Mouse (Mus musculus): ENCODE results near the gene Miip. TPM values are rescaled to one million over a fixed set of nuclear protein-coding genes. Genes with fewer than 3 reads are reported as not detected.

Miip gene
- 48.8 and 56.3 TPM in 2 replicates for polyA plus RNA-seq (2011; ENCODE audit: insufficient read depth, insufficient read length, low read depth, missing spikeins)

- H3K27me3 ChIP-seq (ENCODE audit: control insufficient read depth, insufficient read depth, low read length, poor library complexity, severe bottlenecking) = no peaks in the 10 kb centered on the region
- peak within 1 kb of the TSS; percentile 81 for H3K9ac ChIP-seq (ENCODE audit: low read depth, poor library complexity, severe bottlenecking)
- TF ChIP-seq EP300 (IDR thresholded peaks at IDR 0.05; ENCODE audit: insufficient read depth, low read depth, low read length) = no peak
- TF ChIP-seq POLR2A (IDR thresholded peaks at IDR 0.05; ENCODE audit: insufficient read depth, low read length) = peak; percentile 78
- no peaks in the 10 kb centered on the region for H3K9me3 ChIP-seq (replicated peaks; ENCODE audit: control insufficient read depth, insufficient read depth, low read length, poor library complexity, severe bottlenecking)
- peak within 1 kb of the TSS; percentile 98 for H3K4me3 ChIP-seq (ENCODE audit: low read depth, low read length)
- peaks cover 15% of the 10 kb centered on the region for H3K36me3 ChIP-seq (ENCODE audit: control insufficient read depth, insufficient read depth, low read length, poor library complexity, severe bottlenecking)
- H3K27ac ChIP-seq (ENCODE audit: insufficient read depth, low read length) = peak within 1 kb of the TSS; percentile 72; the same call in 1 of the 2 replicates
- no peaks in the 10 kb centered on the region for H3K4me1 ChIP-seq (ENCODE audit: control insufficient read depth, insufficient read depth, low read length)
These were observed at the start of gene Miip, which contains the start of gene Fv1 for GRCm38 (mm10) chr4:147868450-147869031. Gene Miip, minus strand, starts transcription at chr4:147868816. Gene Fv1, plus strand, starts transcription at chr4:147868979.

- no peaks in the 10 kb centered on the region for H3K27me3 ChIP-seq (ENCODE audit: control insufficient read depth, insufficient read depth, low read length, poor library complexity, severe bottlenecking)
- H3K9ac ChIP-seq (ENCODE audit: low read depth, poor library complexity, severe bottlenecking) = no peak overlapping the region
- no peaks in the 10 kb centered on the region for H3K36me3 ChIP-seq (ENCODE audit: control insufficient read depth, insufficient read depth, low read length, poor library complexity, severe bottlenecking)
- H3K4me3 ChIP-seq (ENCODE audit: low read depth, low read length) = no peak overlapping the region
- H3K9me3 ChIP-seq (replicated peaks; ENCODE audit: control insufficient read depth, insufficient read depth, low read length, poor library complexity, severe bottlenecking) = no peaks in the 10 kb centered on the region
- no peak overlapping the region for H3K27ac ChIP-seq (ENCODE audit: insufficient read depth, low read length)
- TF ChIP-seq EP300 (IDR thresholded peaks at IDR 0.05; ENCODE audit: insufficient read depth, low read depth, low read length) (no peak), CTCF (IDR thresholded peaks at IDR 0.05; ENCODE audit: low read depth, low read length) (no peak), POLR2A (IDR thresholded peaks at IDR 0.05; ENCODE audit: insufficient read depth, low read length) (no peak)
- H3K4me1 ChIP-seq (ENCODE audit: control insufficient read depth, insufficient read depth, low read length) = peaks cover 4% of the 10 kb centered on the region
These were observed 40.9 kb upstream of the Miip start for GRCm38 (mm10) chr4:147909486-147909885.

GRCm38 (mm10) chr4:147906230-147906629 lies 37.6 kb upstream of the Miip start:
- Histone ChIP-seq H3K9me3 (replicated peaks; ENCODE audit: control insufficient read depth, insufficient read depth, low read length, poor library complexity, severe bottlenecking) (no peaks in the 10 kb centered on the region), H3K4me1 (ENCODE audit: control insufficient read depth, insufficient read depth, low read length) (peaks cover 4% of the 10 kb centered on the region), H3K9ac (ENCODE audit: low read depth, poor library complexity, severe bottlenecking) (no peak overlapping the region), H3K4me3 (ENCODE audit: low read depth, low read length) (no peak overlapping the region), H3K36me3 (ENCODE audit: control insufficient read depth, insufficient read depth, low read length, poor library complexity, severe bottlenecking) (no peaks in the 10 kb centered on the region), H3K27ac (ENCODE audit: insufficient read depth, low read length) (no peak overlapping the region), H3K27me3 (ENCODE audit: control insufficient read depth, insufficient read depth, low read length, poor library complexity, severe bottlenecking) (no peaks in the 10 kb centered on the region)
- TF ChIP-seq CTCF (IDR thresholded peaks at IDR 0.05; ENCODE audit: low read depth, low read length) (no peak), POLR2A (IDR thresholded peaks at IDR 0.05; ENCODE audit: insufficient read depth, low read length) (no peak), EP300 (IDR thresholded peaks at IDR 0.05; ENCODE audit: insufficient read depth, low read depth, low read length) (no peak)

GRCm38 (mm10) chr4:147905090-147905659 lies 36.6 kb upstream of the Miip start:
- H3K9ac ChIP-seq (ENCODE audit: low read depth, poor library complexity, severe bottlenecking) = no peak overlapping the region
- no peaks in the 10 kb centered on the region for H3K9me3 ChIP-seq (replicated peaks; ENCODE audit: control insufficient read depth, insufficient read depth, low read length, poor library complexity, severe bottlenecking)
- no peaks in the 10 kb centered on the region for H3K27me3 ChIP-seq (ENCODE audit: control insufficient read depth, insufficient read depth, low read length, poor library complexity, severe bottlenecking)
- H3K36me3 ChIP-seq (ENCODE audit: control insufficient read depth, insufficient read depth, low read length, poor library complexity, severe bottlenecking) = no peaks in the 10 kb centered on the region
- peaks cover 4% of the 10 kb centered on the region for H3K4me1 ChIP-seq (ENCODE audit: control insufficient read depth, insufficient read depth, low read length)
- H3K27ac ChIP-seq (ENCODE audit: insufficient read depth, low read length) = no peak overlapping the region
- no peak for TF ChIP-seq EP300 (IDR thresholded peaks at IDR 0.05; ENCODE audit: insufficient read depth, low read depth, low read length)
- TF ChIP-seq POLR2A (IDR thresholded peaks at IDR 0.05; ENCODE audit: insufficient read depth, low read length) = no peak
- TF ChIP-seq CTCF (IDR thresholded peaks at IDR 0.05; ENCODE audit: low read depth, low read length) = no peak
- no peak overlapping the region for H3K4me3 ChIP-seq (ENCODE audit: low read depth, low read length)

GRCm38 (mm10) chr4:147904313-147905089 lies 35.9 kb upstream of the Miip start, which contains the start of gene Mfn2:
Gene Mfn2, minus strand, starts transcription at chr4:147904704.
- Histone ChIP-seq H3K27ac (ENCODE audit: insufficient read depth, low read length) (no peak within 1 kb of the TSS), H3K9ac (ENCODE audit: low read depth, poor library complexity, severe bottlenecking) (peak within 1 kb of the TSS; percentile 67), H3K27me3 (ENCODE audit: control insufficient read depth, insufficient read depth, low read length, poor library complexity, severe bottlenecking) (no peaks in the 10 kb centered on the region), H3K9me3 (replicated peaks; ENCODE audit: control insufficient read depth, insufficient read depth, low read length, poor library complexity, severe bottlenecking) (no peaks in the 10 kb centered on the region), H3K4me3 (ENCODE audit: low read depth, low read length) (peak within 1 kb of the TSS; percentile 86), H3K4me1 (ENCODE audit: control insufficient read depth, insufficient read depth, low read length) (peaks cover 4% of the 10 kb centered on the region), H3K36me3 (ENCODE audit: control insufficient read depth, insufficient read depth, low read length, poor library complexity, severe bottlenecking) (no peaks in the 10 kb centered on the region)
- no peak for TF ChIP-seq CTCF (IDR thresholded peaks at IDR 0.05; ENCODE audit: low read depth, low read length)
- no peak for TF ChIP-seq EP300 (IDR thresholded peaks at IDR 0.05; ENCODE audit: insufficient read depth, low read depth, low read length)
- TF ChIP-seq POLR2A (IDR thresholded peaks at IDR 0.05; ENCODE audit: insufficient read depth, low read length) = no peak

Measured in ES-Bruce4 (cell line).